Mouse (Mus musculus) intestine, embryonic 14.5 days (tissue): ENCODE data around the gene Ap4b1. TPM values are rescaled to one million over a fixed set of nuclear protein-coding genes. Genes with fewer than 3 reads are reported as not detected.
A peak's percentile ranks its signal among the peaks of the same experiment; 100 is the strongest.
"Not testable (repeated sequence)": the region's sequence is repeated elsewhere in the genome, so short reads cannot be mapped to it uniquely, and the experiment has no call there.

Experiments used
- ATAC-seq: fragments of 200-750 bp; cut with Nextera tagmentation; replicated peaks from 2 replicates; pipeline ENCODE4 v1.8.0; 2017; ENCODE audit warnings: low read depth, moderate number of reproducible peaks, moderate TSS enrichment, moderate library complexity; ENCODE audit not compliant: low FRiP score, low TSS enrichment
- DNase-seq: peaks from one replicate; pipeline ENCODE4 v3.0.0-alpha.2; 2018; ENCODE audit warnings: low spot score
- H3K27ac ChIP-seq: fragments of 300-500 bp; sonication (generic); 2 replicates; pipeline ENCODE4 v1.5.1; 2014; ENCODE audit warnings: low read depth, mild to moderate bottlenecking, control low read depth
- H3K27me3 ChIP-seq: fragments of 300-500 bp; sonication (generic); replicated peaks from 2 replicates; pipeline ENCODE4 v1.6.1; 2014; ENCODE audit warnings: low read length, control low read depth; ENCODE audit not compliant: control insufficient read depth, insufficient read depth
- H3K36me3 ChIP-seq: fragments of 300-500 bp; sonication (generic); 2 replicates; pipeline ENCODE4 v1.6.1; 2014; ENCODE audit warnings: low read length, control low read depth; ENCODE audit not compliant: control insufficient read depth, insufficient read depth
- H3K4me1 ChIP-seq: fragments of 300-500 bp; sonication (generic); replicated peaks from 2 replicates; pipeline ENCODE4 v1.6.1; 2014; ENCODE audit warnings: low read length, control low read depth, mixed read lengths; ENCODE audit not compliant: control insufficient read depth, insufficient read depth
- H3K4me2 ChIP-seq: fragments of 300-500 bp; sonication (generic); 2 replicates; pipeline ENCODE4 v1.6.1; 2014; ENCODE audit warnings: low read length
- H3K4me3 ChIP-seq: fragments of 300-500 bp; sonication (generic); 2 replicates; pipeline ENCODE4 v1.5.1; 2014; ENCODE audit warnings: low read depth, low read length, control low read depth, mixed read lengths
- H3K9ac ChIP-seq: fragments of 300-500 bp; sonication (generic); 2 replicates; pipeline ENCODE4 v1.6.1; 2014; ENCODE audit warnings: mild to moderate bottlenecking, low read length
- H3K9me3 ChIP-seq: fragments of 300-500 bp; sonication (generic); 2 replicates; pipeline ENCODE4 v1.6.1; 2016; ENCODE audit warnings: low read length, control low read depth; ENCODE audit not compliant: control insufficient read depth
- WGBS: fragments of 180-500 bp; shearing (Covaris S2); extraction: QIAGEN DNeasy Blood & Tissue Kit; methylation state at CpG from one replicate; pipeline ENCODE4 v1.1.7; 2014; 5-methylcytosine and 5-hydroxymethylcytosine counted together
- polyA plus RNA-seq: library from polyadenylated mRNA; unstranded; fragments of >200 nt; fragmentation: Nextera tagmentation; extraction: Ambion mirVana; gene quantifications from 2 replicates; pipeline ENCODE4 v1.2.1, GENCODE M21; 2014

Ap4b1 gene
- polyA plus RNA-seq, 1 experiment from 2014 or later = 19.9 TPM

DNA sequence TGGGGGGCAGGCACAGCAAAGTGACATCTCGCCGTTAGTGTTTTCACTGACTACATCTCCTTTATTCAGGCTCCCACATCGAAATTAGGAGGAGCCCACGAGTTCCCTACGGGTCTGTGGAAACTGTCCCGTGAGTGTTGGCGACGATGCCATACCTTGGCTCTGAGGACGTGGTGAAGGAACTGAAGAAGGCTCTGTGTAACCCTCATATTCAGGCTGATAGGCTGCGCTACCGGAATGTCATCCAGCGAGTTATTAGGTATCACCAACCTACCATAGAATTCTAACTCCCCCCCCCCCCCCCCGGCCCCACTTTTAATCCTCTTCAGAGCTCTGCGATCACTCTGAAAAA lies 455 bp downstream of the Ap4b1 start:
- peak overlapping the region; percentile 76 for H3K9ac ChIP-seq
- peak overlapping the region; percentile 96 for H3K4me3 ChIP-seq
- H3K36me3 ChIP-seq = peaks cover 44% of the 10 kb centered on the region
- ATAC-seq = peak; percentile 41; the same call in 1 of the 2 replicates
- H3K4me2 ChIP-seq = peak overlapping the region; percentile 66
- no peaks in the 10 kb centered on the region for H3K9me3 ChIP-seq
- H3K27ac ChIP-seq = peak overlapping the region; percentile 83
- DNase-seq = no peak
- peaks cover 8% of the 10 kb centered on the region for H3K4me1 ChIP-seq
- WGBS = 2% methylated on average over 14 of the region's 14 CpGs
- no peaks in the 10 kb centered on the region for H3K27me3 ChIP-seq

DNA sequence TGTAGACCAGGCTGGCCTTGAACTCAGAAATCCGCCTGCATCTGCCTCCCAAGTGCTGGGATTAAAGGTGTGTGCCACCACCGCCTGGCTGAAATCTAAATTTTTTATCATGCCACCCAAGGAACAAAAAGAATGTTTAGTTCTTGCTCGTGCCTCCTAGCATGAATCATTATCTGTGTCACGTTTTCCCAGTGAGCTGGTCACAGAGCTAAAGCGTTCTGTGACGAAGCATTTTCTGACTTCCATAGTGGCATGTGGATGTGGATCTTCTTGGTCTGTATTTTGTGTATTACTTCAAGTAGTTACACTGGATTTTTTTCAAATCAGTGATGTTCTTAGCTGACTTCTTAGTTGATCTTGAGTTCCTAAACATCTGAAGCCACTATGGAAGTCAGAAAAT lies 1.6 kb downstream of the Ap4b1 start:
- H3K27ac ChIP-seq = no peak overlapping the region
- ATAC-seq = no peak
- H3K4me2 ChIP-seq = no peak overlapping the region
- WGBS = 92% methylated on average over 6 of the region's 6 CpGs
- peaks cover 8% of the 10 kb centered on the region for H3K4me1 ChIP-seq
- no peak for DNase-seq
- H3K36me3 ChIP-seq = peaks cover 46% of the 10 kb centered on the region
- H3K9me3 ChIP-seq = no peaks in the 10 kb centered on the region
- H3K27me3 ChIP-seq = no peaks in the 10 kb centered on the region
- H3K9ac ChIP-seq = no peak overlapping the region
- no peak overlapping the region for H3K4me3 ChIP-seq

- ATAC-seq = no peak
- Histone ChIP-seq H3K36me3 (peaks cover 6% of the 10 kb centered on the region; the same call in 1 of the 2 replicates), H3K9ac (no peak overlapping the region)
Measured at GRCm38 (mm10) chr3:103827548-103827947, 18.2 kb downstream of the Ap4b1 start.

DNA sequence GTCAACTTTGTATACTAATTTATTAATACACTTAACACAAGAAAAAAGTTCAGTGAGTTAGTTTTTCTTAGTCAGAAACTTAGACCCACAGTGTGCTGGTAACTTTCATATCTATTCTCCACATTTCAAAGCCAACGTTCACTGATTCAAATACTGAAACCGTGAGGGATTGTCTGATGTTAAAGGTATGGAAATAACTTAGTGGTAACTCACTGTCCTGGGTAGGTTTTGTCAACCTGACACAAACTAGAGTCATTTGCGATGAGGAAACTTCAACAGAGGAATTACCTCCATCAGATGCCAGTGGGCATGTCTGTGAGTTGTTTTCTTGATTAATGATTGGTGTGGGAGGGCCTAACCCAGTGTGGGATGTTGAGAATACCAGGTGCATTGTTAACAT lies 19.7 kb downstream of the Ap4b1 start:
- H3K4me1 ChIP-seq = no peaks in the 10 kb centered on the region
- no peak overlapping the region for H3K4me2 ChIP-seq
- WGBS = 86% methylated on average over 3 of the region's 3 CpGs
- no peak overlapping the region for H3K4me3 ChIP-seq
- no peak overlapping the region for H3K9ac ChIP-seq
- no peaks in the 10 kb centered on the region for H3K27me3 ChIP-seq
- no peak for ATAC-seq
- H3K27ac ChIP-seq = no peak overlapping the region
- H3K36me3 ChIP-seq = no peaks in the 10 kb centered on the region
- DNase-seq = no peak
- H3K9me3 ChIP-seq = no peaks in the 10 kb centered on the region

More at GRCm38 (mm10) chr3:103827548-103827947, 18.2 kb downstream of the Ap4b1 start:
- DNase-seq = no peak
- Histone ChIP-seq H3K4me1 (no peaks in the 10 kb centered on the region), H3K4me2 (no peak overlapping the region), H3K27me3 (no peaks in the 10 kb centered on the region), H3K4me3 (no peak overlapping the region), H3K27ac (no peak overlapping the region), H3K9me3 (no peaks in the 10 kb centered on the region)

GRCm38 (mm10) chr3:103830681-103831080 lies 21.4 kb downstream of the Ap4b1 start:
- H3K4me1 ChIP-seq, H3K27ac ChIP-seq, ATAC-seq, DNase-seq, H3K9ac ChIP-seq, H3K4me2 ChIP-seq, H3K4me3 ChIP-seq, H3K27me3 ChIP-seq, H3K9me3 ChIP-seq, H3K36me3 ChIP-seq: not testable (repeated sequence)
- WGBS = 62% methylated on average over 1 of the region's 1 CpGs

- DNase-seq = no peak
- H3K9ac ChIP-seq = no peak overlapping the region
- no peak overlapping the region for H3K4me3 ChIP-seq
- WGBS = 86% methylated on average over 7 of the region's 7 CpGs
- no peaks in the 10 kb centered on the region for H3K36me3 ChIP-seq
- H3K4me1 ChIP-seq = no peaks in the 10 kb centered on the region
- H3K27me3 ChIP-seq = no peaks in the 10 kb centered on the region
- no peak overlapping the region for H3K4me2 ChIP-seq
- no peaks in the 10 kb centered on the region for H3K9me3 ChIP-seq
- no peak overlapping the region for H3K27ac ChIP-seq
- ATAC-seq = no peak
Measured at GRCm38 (mm10) chr3:103831146-103831545, 21.8 kb downstream of the Ap4b1 start.

DNA sequence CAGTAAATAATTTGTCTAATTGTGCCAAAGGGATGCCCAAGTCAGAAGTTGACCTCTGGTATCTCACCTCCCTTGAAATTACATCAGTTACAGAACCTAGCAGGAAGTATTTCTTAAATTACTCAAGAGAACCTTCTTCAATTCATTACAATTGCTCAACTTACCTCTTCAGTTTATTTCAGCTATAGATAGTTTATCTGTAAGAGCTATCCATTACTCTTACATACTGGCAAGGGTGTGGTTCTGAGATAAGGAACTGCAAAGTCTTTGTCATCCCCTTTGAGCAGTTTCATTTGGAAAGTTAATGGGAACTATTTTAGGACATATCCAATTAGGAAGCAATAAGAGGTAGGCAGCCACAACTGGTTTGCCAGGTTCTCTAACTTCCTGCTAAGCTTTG lies 23.1 kb downstream of the Ap4b1 start, which contains the start of gene Bcl2l15:
Gene Bcl2l15 (plus strand): TSS at position 176 of the 400 bp plus-strand sequence.
- Histone ChIP-seq H3K9ac (no peak within 1 kb of the TSS), H3K4me2 (no peak within 1 kb of the TSS), H3K9me3 (no peaks in the 10 kb centered on the region), H3K27ac (no peak within 1 kb of the TSS), H3K36me3 (no peaks in the 10 kb centered on the region), H3K27me3 (no peaks in the 10 kb centered on the region), H3K4me1 (no peaks in the 10 kb centered on the region), H3K4me3 (no peak within 1 kb of the TSS)
- DNase-seq = no peak
- no peak for ATAC-seq

DNA sequence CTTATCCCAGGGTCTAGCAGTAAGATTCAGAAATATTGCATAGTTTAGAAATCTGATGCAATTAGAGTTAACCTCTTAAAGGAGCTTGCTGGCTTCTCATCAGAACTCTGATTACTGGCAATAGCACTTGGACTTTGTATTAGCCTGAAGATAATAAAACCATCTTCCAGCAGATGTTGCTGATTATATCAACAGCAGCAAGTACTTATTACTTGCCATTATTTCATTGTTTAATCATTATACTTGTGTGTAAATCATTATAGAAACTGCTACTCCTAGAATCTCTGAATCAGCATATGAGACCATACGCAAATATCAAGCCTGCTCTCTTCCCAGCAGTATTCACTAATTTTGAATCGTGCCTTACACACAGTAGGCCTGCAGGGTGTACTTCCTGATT lies 24.7 kb downstream of the Ap4b1 start:
- no peaks in the 10 kb centered on the region for H3K9me3 ChIP-seq
- no peak overlapping the region for H3K27ac ChIP-seq
- 89% methylated on average over 2 of the region's 2 CpGs for WGBS
- no peak for DNase-seq
- H3K4me1 ChIP-seq = no peaks in the 10 kb centered on the region
- no peaks in the 10 kb centered on the region for H3K27me3 ChIP-seq
- H3K36me3 ChIP-seq = no peaks in the 10 kb centered on the region
- H3K4me2 ChIP-seq = no peak overlapping the region
- H3K9ac ChIP-seq = no peak overlapping the region
- no peak overlapping the region for H3K4me3 ChIP-seq
- ATAC-seq = no peak

DNA sequence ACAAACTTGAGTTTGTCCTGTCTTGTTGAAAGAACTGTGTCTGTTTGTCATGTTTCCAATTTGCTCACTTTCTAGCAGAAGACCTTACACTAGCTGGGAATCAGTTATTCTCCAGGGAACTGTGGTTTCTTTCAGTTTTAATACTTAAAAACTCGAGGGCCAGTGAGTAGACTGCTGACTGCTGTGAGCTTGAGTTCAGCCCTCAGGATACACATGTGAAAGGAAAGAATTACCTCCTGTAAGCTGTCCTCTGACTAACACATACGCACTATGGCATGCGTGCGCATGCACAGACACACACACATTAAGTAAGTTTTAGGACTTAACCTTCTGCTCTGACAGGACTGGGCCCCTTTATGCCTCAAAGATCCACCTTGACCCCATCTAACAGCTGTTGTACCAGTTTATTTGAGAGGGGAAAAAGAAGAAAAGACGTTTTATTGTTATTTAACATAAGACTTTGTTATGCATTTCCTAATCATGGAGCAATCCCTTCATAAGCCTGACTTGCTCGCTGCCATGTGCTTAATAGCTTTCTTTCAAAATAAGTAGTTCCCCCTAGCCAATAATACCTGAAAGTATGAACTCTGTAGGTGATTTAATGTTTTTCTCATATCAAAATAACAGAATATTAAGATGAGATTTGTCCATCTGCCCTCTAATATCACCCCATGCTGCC lies 26.1 kb downstream of the Ap4b1 start:
- DNase-seq (no peak), ATAC-seq (no peak)
- Histone ChIP-seq H3K27ac (no peak overlapping the region), H3K9me3 (no peaks in the 10 kb centered on the region), H3K4me2 (no peak overlapping the region), H3K9ac (no peak overlapping the region), H3K4me1 (no peaks in the 10 kb centered on the region), H3K27me3 (no peaks in the 10 kb centered on the region), H3K36me3 (no peaks in the 10 kb centered on the region), H3K4me3 (no peak overlapping the region)
- WGBS = 79% methylated on average over 6 of the region's 6 CpGs
